Mouse (Mus musculus) CH12.LX (cell line): Measurements from ENCODE around the gene Nmrk1. TPM values are rescaled to one million over a fixed set of nuclear protein-coding genes. Genes with fewer than 3 reads are reported as not detected.

Experiments used
- polyA plus RNA-seq: library from polyadenylated mRNA; unstranded; fragments of >175 nt; gene quantifications from 2 replicates; pipeline ENCODE4 v1.2.1, GENCODE M21; 2012; ENCODE audit warnings: low read depth; ENCODE audit not compliant: insufficient read length
- total RNA-seq, 2 experiments: library from RNA; depleted of rRNA; stranded (reverse); fragments of 300-350 nt in 1 of 2; fragments of >200 nt in 1 of 2; gene quantifications; 2 replicates each; pipeline ENCODE4 v1.2.3; 2012 to 2014

Nmrk1 gene
- total and polyA plus RNA-seq, 3 experiments = 9.7 to 10.1 (median 9.8) TPM

Other genes with a start within 250 kb of the Nmrk1 start
- 122 and 131 TPM in 2 replicates for gene Ostf1, start 127 bp upstream of the Nmrk1 start, total RNA-seq (2012; rRNA removed)
- 175 and 188 TPM in 2 replicates for gene Ostf1, start 127 bp upstream of the Nmrk1 start, total RNA-seq (2014; rRNA removed)
- 110 and 125 TPM in 2 replicates for gene Ostf1, start 127 bp upstream of the Nmrk1 start, polyA plus RNA-seq
- 17.6 and 29.3 TPM in 2 replicates for gene Carnmt1, start 38.8 kb downstream of the Nmrk1 start, total RNA-seq (2012; rRNA removed)
- gene Carnmt1, start 38.8 kb downstream of the Nmrk1 start, total RNA-seq (2014; rRNA removed) = 41.7 and 45.0 TPM in 2 replicates
- gene Carnmt1, start 38.8 kb downstream of the Nmrk1 start, polyA plus RNA-seq = 27.2 and 47.1 TPM in 2 replicates
- gene D030056L22Rik, start 81.2 kb downstream of the Nmrk1 start, total RNA-seq (2012; rRNA removed) = 20.6 and 24.1 TPM in 2 replicates
- gene D030056L22Rik, start 81.2 kb downstream of the Nmrk1 start, total RNA-seq (2014; rRNA removed) = 73.7 and 76.0 TPM in 2 replicates
- 24.7 and 29.2 TPM in 2 replicates for gene D030056L22Rik, start 81.2 kb downstream of the Nmrk1 start, polyA plus RNA-seq
- 0.04 TPM in 1 of 2 replicates, not detected in the other for gene Trpm6, start 118.0 kb downstream of the Nmrk1 start, total RNA-seq (2012; rRNA removed)
- gene Trpm6, start 118.0 kb downstream of the Nmrk1 start, total RNA-seq (2014; rRNA removed) = not detected in 2 replicates
- not detected in 2 replicates for gene Trpm6, start 118.0 kb downstream of the Nmrk1 start, polyA plus RNA-seq